Mouse (Mus musculus) cerebellum, postnatal 10 days (tissue): Measurements from ENCODE around the gene Nudcd3.

Experiments used
- DNase-seq, 2 experiments: peaks; one replicate each; pipeline ENCODE4 v3.0.0; 2021; ENCODE audit warnings: mixed read lengths in 2 of 2

The Nudcd3 gene

GRCm38 (mm10) chr11:6177781-6178420 is 22.3 kb downstream of the Nudcd3 start:
- peak in 1 of 2 experiments; percentile 41 for DNase-seq

- DNase-seq = no peak
Measured at GRCm38 (mm10) chr11:6175506-6175905, 24.7 kb downstream of the Nudcd3 start.

DNA sequence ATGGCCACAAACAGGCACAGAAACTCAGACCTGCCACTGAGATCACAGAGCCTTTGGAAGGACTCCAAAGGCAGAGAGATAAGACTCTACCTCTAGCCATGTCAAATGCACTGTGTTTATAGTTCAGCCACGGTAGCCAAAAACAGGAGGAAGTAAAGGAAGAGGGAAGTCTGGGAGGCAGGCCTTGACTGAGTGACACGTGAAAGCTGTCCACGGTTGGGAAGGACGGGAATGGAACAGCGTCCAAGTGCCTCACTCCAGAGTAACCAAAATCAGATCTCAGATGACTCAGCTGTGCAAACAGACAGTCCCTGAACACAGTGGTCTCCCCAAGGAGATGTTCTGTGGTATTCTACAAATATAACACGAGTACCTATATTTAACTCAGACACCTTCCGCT is 25.5 kb downstream of the Nudcd3 start:
- DNase-seq = no peak

GRCm38 (mm10) chr11:6169041-6169663 is 31.1 kb downstream of the Nudcd3 start:
- DNase-seq = no peak

DNA sequence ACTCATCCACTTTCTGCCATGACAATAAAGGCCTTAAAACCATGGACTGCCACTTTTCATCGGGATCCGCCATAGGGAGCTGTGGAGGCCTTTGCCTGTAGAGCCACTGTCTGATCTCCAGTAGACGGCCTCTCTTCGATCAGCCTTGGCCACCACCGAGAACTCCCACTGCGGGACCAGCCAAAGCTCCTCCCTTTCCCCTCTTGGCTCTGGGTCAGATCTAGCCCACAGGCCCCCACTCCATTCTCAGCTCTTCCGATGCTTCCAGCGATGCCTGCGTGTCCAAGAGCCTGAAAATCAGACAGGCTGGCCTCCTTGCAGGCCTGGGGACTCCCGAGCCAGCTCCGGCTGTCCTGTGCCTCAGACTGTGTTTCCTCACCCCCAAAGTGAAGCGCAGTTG is 33.9 kb downstream of the Nudcd3 start:
- peak; percentile 66 to 77 for DNase-seq

DNA sequence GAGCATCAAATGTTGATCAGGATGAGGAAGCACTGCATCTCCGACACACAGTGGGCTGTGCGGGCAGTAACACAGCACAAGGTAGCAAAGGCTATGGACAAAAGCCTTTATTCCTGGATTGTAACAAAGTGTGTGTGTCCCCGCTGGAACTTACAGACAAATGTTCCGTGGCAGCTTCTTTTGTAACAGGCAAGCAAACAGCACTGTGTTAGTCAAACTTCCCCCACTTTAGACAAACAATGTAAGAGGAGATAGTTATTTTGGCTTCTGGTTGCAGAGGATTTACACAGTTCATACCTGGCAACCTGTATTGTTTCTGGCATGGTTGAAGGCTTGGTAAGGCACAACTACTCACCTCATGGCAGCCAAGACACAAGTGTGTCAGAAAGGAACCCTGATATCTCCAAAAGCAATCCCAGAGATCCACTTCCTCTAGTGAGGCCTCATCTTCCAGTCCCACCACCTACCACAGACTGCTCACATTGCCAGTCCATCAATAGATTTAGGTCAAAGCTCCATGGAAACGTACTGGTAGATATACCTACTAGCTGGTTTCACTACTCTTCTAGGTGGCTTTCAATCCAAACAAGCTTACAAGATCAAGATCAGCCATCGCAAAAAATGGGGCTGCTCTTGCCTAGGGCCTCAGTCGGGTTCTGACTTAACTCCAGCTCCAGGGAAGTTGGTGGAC is 34.7 kb downstream of the Nudcd3 start:
- no peak for DNase-seq

DNA sequence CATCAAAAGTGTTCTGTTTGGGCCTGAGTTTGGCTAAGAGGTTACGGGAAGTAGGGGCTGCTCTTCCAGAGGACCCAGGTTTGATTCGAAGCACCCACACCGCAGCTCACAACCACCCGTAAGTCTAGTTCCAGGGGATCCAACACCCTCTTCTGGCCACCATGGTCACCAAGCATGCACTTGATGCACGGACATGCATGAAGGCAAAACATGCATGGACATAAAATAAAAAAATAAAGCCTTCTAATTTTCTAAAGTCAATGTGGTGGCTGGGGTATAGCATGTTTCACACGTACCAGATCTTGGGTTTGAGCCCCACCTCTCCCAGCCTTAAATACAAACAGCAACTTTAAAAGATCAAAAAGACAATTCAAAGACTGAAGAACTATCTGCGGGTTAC is 35.4 kb downstream of the Nudcd3 start:
- DNase-seq = no peak

- no peak for DNase-seq
Measured at GRCm38 (mm10) chr11:6163706-6164105, 36.5 kb downstream of the Nudcd3 start.

DNA sequence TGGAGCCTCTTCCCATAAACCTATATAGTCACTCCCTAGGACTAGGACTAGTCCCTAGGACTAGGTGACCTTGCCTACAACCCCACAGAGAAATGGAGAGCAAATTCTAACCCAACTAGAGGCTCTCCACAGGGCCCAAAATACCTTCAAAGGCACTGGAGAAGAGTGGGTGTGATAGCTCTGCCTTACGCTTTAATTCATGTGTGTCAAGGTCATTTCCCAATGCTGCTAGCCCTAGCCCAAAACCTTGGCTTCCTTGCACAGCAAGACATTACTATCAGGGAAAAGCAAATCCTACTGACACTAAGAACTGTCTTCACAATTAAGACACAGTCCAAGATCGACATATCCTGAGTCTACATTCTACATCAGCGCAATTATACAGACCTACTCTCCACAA is 37.2 kb downstream of the Nudcd3 start:
- no peak for DNase-seq

GRCm38 (mm10) chr11:6161549-6161948 is 38.7 kb downstream of the Nudcd3 start:
- no peak for DNase-seq

DNA sequence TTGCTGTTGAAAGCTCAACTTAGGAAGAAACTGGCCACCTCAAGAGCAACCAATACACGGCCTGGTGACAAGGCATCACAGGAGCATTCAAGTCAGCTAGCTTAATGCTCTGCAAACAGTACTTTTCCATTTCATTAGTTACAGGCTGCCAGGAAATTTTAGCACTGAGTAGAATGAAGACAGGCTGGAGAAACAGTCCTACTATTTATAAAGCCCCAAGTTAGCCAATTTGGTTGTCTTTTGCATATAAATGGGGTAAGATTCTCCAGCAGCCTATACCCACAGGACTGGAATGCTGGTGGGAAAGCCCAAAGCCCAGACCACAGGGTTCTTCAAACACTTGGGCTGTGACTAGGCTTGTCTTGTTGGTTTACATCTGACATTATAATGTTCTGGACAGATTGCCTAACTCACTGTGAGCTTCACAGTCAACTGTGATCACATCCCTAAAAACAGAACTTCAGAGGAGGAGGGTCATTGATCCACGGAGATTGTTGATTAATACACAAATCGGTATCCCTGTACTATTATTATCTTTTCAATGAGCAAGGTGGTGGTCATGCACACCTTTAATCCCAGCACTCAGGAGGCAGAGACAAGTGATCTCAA is 39.4 kb downstream of the Nudcd3 start:
- no peak for DNase-seq

DNA sequence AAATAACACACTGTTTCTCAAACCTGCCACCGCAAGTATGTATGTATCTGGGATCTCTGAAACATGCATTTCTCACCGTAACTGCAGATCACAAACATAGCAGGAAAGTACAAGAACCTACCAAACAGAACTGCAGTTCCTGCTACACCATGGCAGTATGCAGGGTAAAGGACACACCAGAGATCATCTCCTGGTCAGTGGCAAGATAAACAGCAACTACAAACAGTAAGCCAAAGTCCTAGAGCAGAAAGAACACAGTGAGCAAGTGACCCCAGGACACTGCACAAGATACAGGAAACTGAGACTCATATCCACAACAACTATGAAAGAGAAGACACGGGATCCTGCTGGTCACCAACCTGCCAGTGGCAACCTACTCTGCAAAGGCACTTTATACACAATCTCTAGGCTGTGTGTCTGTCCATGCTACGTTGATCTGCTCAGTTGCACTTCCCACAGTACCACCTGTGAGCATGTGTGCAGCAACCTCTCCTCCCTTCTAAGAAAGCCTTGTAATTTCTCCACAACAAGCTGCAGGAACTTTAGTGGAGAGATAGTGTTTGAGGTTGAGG is 40.4 kb downstream of the Nudcd3 start:
- no peak for DNase-seq

DNA sequence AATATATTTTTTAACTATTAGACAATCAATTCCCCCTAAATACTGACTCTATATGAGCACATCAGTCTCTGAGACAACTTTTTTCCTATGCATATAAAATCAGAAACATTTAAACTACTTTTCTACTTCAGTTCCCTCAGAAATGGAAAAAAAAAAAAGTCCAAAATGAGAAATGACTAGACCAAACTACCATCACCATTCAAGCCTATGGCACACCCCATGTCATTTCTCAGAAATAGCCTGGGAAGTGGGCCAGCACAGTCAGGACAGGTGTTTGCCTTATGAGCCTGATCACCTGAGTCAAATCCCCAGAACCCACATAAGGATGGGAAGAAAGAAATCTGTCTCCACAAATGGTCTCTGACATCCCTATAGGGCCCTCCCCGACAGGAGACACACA is 41.7 kb downstream of the Nudcd3 start:
- DNase-seq = peak in 1 of 2 experiments; percentile 32

DNA sequence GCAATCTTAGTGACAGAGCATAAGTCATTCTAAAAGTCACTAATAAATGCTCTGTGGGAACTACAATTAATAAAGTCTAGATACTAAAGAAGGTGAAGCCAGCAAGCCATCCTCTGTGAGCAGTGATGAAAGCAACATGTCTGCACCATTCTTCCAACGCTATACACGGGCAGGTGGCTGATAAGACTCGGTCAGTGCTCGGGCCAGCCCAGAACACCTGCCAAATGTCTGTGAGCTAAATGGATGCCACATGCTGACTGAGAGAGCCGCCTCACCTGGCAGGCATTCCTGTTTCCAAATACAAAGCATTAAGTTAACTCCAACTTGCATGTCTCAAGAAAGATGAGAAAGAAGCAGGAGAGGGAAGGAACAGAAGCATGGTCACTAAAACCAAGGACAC is 43.1 kb downstream of the Nudcd3 start:
- peak; percentile 84 for DNase-seq

- peak; percentile 70 to 73 for DNase-seq
Measured at GRCm38 (mm10) chr11:6156651-6157050, 43.6 kb downstream of the Nudcd3 start.

DNA sequence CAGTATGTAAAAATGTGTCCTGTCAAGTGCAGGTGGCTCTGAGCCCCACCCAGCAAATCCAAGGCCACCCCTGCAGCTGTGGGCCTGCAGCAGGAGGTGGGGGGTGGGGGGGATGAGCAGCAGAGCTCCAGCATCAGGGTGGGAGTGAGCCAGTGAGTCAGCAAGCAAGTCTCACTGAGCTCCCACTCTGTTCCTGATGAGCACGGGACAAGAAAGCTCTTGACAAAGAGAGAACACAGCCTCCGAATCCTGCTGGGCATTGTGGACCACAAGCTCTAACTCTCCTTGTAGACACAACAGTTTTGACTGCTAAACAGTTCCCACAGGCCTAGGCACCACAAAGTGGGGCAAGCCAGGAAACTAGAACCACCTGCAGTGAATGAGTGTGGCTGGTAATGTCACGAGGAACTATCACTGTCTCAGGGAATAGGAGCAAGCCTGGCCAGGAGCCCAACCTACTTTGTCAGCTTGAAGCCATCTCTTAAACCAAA is 46.0 kb downstream of the Nudcd3 start:
- DNase-seq = peak; percentile 39 to 49

DNA sequence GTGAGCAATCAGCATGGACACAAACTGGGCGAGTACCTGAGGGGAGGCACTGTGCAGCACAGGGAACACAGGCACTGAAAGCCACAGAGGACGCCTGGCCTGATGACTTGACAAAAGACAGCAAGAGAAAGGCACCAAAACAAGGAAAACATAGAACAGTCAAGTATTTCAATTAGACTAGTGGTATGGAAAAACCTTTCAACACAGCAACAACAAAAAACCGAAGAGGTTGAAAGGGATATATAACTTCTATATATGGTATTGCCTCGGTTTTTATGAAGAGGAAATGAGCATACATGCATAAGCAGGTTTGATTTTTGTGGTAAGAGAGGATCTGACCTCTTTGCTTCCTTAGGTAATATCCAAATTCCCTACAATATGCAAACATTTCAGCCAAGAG is 47.4 kb downstream of the Nudcd3 start:
- DNase-seq = no peak

- DNase-seq = no peak
Measured at GRCm38 (mm10) chr11:6138233-6138950, 61.8 kb downstream of the Nudcd3 start.

DNA sequence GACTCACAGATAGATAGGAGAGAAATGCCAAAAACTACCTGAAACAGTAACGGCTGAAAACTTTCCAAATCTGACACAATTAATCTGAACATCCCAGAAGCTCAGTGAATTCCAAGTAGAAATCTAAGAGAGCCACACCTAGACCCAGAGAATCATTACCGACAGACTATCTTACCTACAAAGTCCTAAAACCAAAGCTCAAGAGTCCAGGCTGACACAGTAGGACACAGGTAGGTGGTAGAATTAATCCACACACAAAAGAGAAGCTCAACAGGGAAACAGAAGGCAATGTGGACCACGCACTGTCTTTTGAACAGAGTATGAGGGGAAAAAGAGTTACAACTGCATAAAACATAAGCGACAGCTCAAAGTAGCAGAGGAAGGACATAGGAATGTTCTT is 67.3 kb downstream of the Nudcd3 start:
- no peak for DNase-seq

DNA sequence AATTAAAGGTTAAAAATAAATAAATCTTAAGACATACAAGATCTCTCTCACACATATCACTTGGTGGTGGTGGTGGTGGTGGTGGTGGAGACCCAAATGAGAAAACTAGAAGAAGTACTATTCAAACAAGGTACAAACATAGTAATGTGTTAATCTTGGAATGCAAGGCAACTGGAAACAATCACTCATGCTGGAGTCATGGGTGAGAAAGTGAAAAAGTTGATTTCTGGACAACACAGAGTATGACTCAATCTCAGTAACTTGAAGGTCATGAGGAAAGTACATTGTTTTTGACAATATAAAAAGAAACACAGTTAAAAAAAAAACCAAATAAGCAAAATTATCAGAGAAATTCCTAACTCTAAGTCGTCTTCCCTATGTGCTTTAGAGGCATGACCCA is 69.6 kb downstream of the Nudcd3 start:
- no peak for DNase-seq

- DNase-seq = no peak
Measured at GRCm38 (mm10) chr11:6123605-6124120, 76.6 kb downstream of the Nudcd3 start.

- DNase-seq = no peak
Measured at GRCm38 (mm10) chr11:6122631-6123030, 77.6 kb downstream of the Nudcd3 start.
